9 mouse cellular contexts compared by ENCODE assay signal in genomic region chr5:74050903-74051302, GRCm38 (mm10). TPM values are rescaled to one million over a fixed set of nuclear protein-coding genes. Genes with fewer than 3 reads are reported as not detected.
DNase-seq lines count a peak whose midpoint lies in the region; ATAC-seq and TF ChIP-seq lines count a peak whose summit lies in the region.
"Had no signal": no experiment of that assay in that cellular context is flagged by ENCODE, and none has a peak within 500 bp of the region (broad histone marks: within the 10 kb centered on the region; RNA-seq: fewer than 3 reads in every experiment).

No protein-coding gene starts in this region.

- no peak overlapping the region for H3K9ac ChIP-seq in kidney, postnatal 0 days (ENCODE audit: low read depth, low read length)
- H3K9ac ChIP-seq in MEL (ENCODE audit: control insufficient read depth, low read depth, low read length, poor library complexity, severe bottlenecking) = no peak overlapping the region
- no peak overlapping the region for H3K9ac ChIP-seq in liver, postnatal 0 days (replicated peaks)
- H3K9ac ChIP-seq: embryonic facial prominence, embryonic 15.5 days; hindbrain, embryonic 13.5 days had no signal

- H3K4me3 ChIP-seq in kidney, postnatal 0 days (replicated peaks; ENCODE audit: low read depth, low read length) = no peak overlapping the region
- H3K4me3 ChIP-seq in MEL (ENCODE audit: control insufficient read depth in 1 of 2, insufficient read depth in 1 of 2, low read depth in 2 of 2, low read length in 2 of 2) = no peak overlapping the region
- H3K4me3 ChIP-seq in liver, postnatal 0 days (ENCODE audit: low read depth, low read length) = no peak overlapping the region
- H3K4me3 ChIP-seq: embryonic facial prominence, embryonic 15.5 days; hindbrain, embryonic 13.5 days had no signal

- ATAC-seq in kidney, postnatal 0 days (replicated peaks; ENCODE audit: low FRiP score, low read depth) = 0 out of 2 replicates have a peak, but pooled peaks have one; percentile 27
- ATAC-seq in liver, postnatal 0 days = peak; percentile 56; the same call in 1 of the 2 replicates

- no peak for TF ChIP-seq EP300 in MEL (IDR thresholded peaks at IDR 0.05; ENCODE audit: low read depth in 1 of 2, low read length in 2 of 2)
- TF ChIP-seq EP300 in liver, postnatal 0 days (IDR thresholded peaks at IDR 0.05; ENCODE audit: low read depth) = no peak

- 95% methylated on average over 2 of the region's 2 CpGs for WGBS in kidney, postnatal 0 days
- WGBS in liver, postnatal 0 days (ENCODE audit: insufficient replicate concordance) = 88% methylated on average over 2 of the region's 2 CpGs

- H3K27me3 ChIP-seq in kidney, postnatal 0 days (ENCODE audit: insufficient read depth, low read length) = no peaks in the 10 kb centered on the region
- H3K27me3 ChIP-seq in MEL (ENCODE audit: control insufficient read depth in 1 of 2, insufficient read depth in 2 of 2, low read length in 2 of 2) = no peaks in the 10 kb centered on the region
- H3K27me3 ChIP-seq in liver, postnatal 0 days (ENCODE audit: insufficient read depth, low read length) = no peaks in the 10 kb centered on the region
- H3K27me3 ChIP-seq: embryonic facial prominence, embryonic 15.5 days; hindbrain, embryonic 13.5 days had no signal

- DNase-seq in kidney, postnatal 0 days (ENCODE audit: low spot score) = no peak
- no peak for DNase-seq in kidney, postnatal 10 days
- peak; percentile 48 for DNase-seq in MEL (ENCODE audit: low read depth, low spot score)
- peak; percentile 60 for DNase-seq in c-Kit-negative CD71-positive TER-119-positive erythroid progenitor cells, embryonic 14.5 days (ENCODE audit: low read depth, low spot score)
- peak; percentile 68 for DNase-seq in liver, postnatal 0 days
- no peak for DNase-seq in layer of hippocampus, postnatal 14 days (ENCODE audit: low spot score in 2 of 2)
- DNase-seq in gastrocnemius, postnatal 14 days = no peak

- no peaks in the 10 kb centered on the region for H3K36me3 ChIP-seq in kidney, postnatal 0 days (ENCODE audit: insufficient read depth, low read length)
- peaks cover 0 to 4% of the 10 kb centered on the region in 2 experiments; a peak in 2 of 4 replicates for H3K36me3 ChIP-seq in MEL (ENCODE audit: control insufficient read depth in 1 of 2, insufficient read depth in 2 of 2, low read length in 2 of 2)
- peaks cover 7% of the 10 kb centered on the region; the same call in 1 of the 2 replicates for H3K36me3 ChIP-seq in liver, postnatal 0 days (replicated peaks; ENCODE audit: insufficient read depth, low read length)
- H3K36me3 ChIP-seq: embryonic facial prominence, embryonic 15.5 days; hindbrain, embryonic 13.5 days had no signal

- H3K9me3 ChIP-seq in kidney, postnatal 0 days (replicated peaks; ENCODE audit: low read length) = no peaks in the 10 kb centered on the region
- no peaks in the 10 kb centered on the region for H3K9me3 ChIP-seq in MEL (replicated peaks; ENCODE audit: insufficient read depth, low read length)
- no peaks in the 10 kb centered on the region for H3K9me3 ChIP-seq in liver, postnatal 0 days (ENCODE audit: low read length)
- H3K9me3 ChIP-seq: embryonic facial prominence, embryonic 15.5 days; hindbrain, embryonic 13.5 days had no signal

- no peak for TF ChIP-seq POLR2A in MEL (IDR thresholded peaks at IDR 0.05; ENCODE audit: control insufficient read depth in 1 of 2, insufficient read depth in 1 of 2, low read depth in 1 of 2, low read length in 2 of 2, poor library complexity in 1 of 2)

- intact Hi-C loops in gastrocnemius, postnatal 14 days (cut with DNase I; ENCODE audit: low total_unique reads) = no loop called here

- no peak overlapping the region for H3K4me2 ChIP-seq in kidney, postnatal 0 days (ENCODE audit: low read length)
- no peak overlapping the region for H3K4me2 ChIP-seq in liver, postnatal 0 days (ENCODE audit: low read depth, low read length)
- H3K4me2 ChIP-seq: embryonic facial prominence, embryonic 15.5 days; hindbrain, embryonic 13.5 days had no signal

- H3K4me1 ChIP-seq in kidney, postnatal 0 days (replicated peaks; ENCODE audit: insufficient read depth, low read length) = peaks cover 13% of the 10 kb centered on the region; the same call in 1 of the 2 replicates
- H3K4me1 ChIP-seq in MEL (ENCODE audit: control insufficient read depth in 1 of 2, insufficient read depth in 2 of 2, low read length in 2 of 2) = no peaks in the 10 kb centered on the region
- H3K4me1 ChIP-seq in liver, postnatal 0 days (ENCODE audit: insufficient read depth) = no peaks in the 10 kb centered on the region

- TF ChIP-seq RAD21 in MEL (IDR thresholded peaks at IDR 0.05; ENCODE audit: low read depth, low read length) = no peak

- no peak for TF ChIP-seq CTCF in kidney, postnatal 0 days (IDR thresholded peaks at IDR 0.05; ENCODE audit: low read depth)
- TF ChIP-seq CTCF in MEL (IDR thresholded peaks at IDR 0.05 in 2 of 3, conservative IDR thresholded peaks at IDR 0.05 in 1 of 3; ENCODE audit: control insufficient read depth in 1 of 3, insufficient read depth in 1 of 3, low read depth in 2 of 3, low read length in 3 of 3, poor library complexity in 1 of 3, severe bottlenecking in 1 of 3) = no peak
- TF ChIP-seq CTCF in liver, postnatal 0 days (IDR thresholded peaks at IDR 0.05; ENCODE audit: low read depth) = no peak

- no peak overlapping the region for H3K27ac ChIP-seq in kidney, postnatal 0 days
- no peak overlapping the region for H3K27ac ChIP-seq in MEL (ENCODE audit: control insufficient read depth, low read depth, low read length)
- no peak overlapping the region for H3K27ac ChIP-seq in liver, postnatal 0 days (ENCODE audit: low read depth)

- H3K79me2 ChIP-seq in MEL (ENCODE audit: control insufficient read depth, insufficient read depth, low read length, poor library complexity) = peaks cover 8% of the 10 kb centered on the region; the same call in 1 of the 2 replicates

TF ChIP-seq in MEL, 35 proteins besides CTCF, POLR2A, EP300 and RAD21:
- TF ChIP-seq ZKSCAN1 (IDR thresholded peaks at IDR 0.05; ENCODE audit: low read depth, low read length) (no peak), MAX (IDR thresholded peaks at IDR 0.05; ENCODE audit: low read length) (no peak), SIN3A (IDR thresholded peaks at IDR 0.05; ENCODE audit: low read length) (no peak), KAT2A (conservative IDR thresholded peaks at IDR 0.05; ENCODE audit: low read depth, low read length) (no peak), TCF12 (IDR thresholded peaks at IDR 0.05; ENCODE audit: low read depth, low read length) (no peak)

RNA-seq across cellular contexts. Expression of gene Usp46, which starts 17.3 kb away (rescaled TPM):
- 20.4 and 21.3 TPM in 2 replicates for polyA plus RNA-seq in kidney, postnatal 0 days (2015; fragmentation: Nextera tagmentation; extraction: Ambion mirVana)
- total RNA-seq in MEL (2012; rRNA removed) = 12.9 and 14.5 TPM in 2 replicates
- 10 to 100 TPM in 1 of 2 experiments, not detected in 1; 23.6 TPM for polyA plus RNA-seq in MEL (2012; ENCODE audit: insufficient read depth in 1 of 2, insufficient read length in 2 of 2, low read depth in 1 of 2, low replicate concordance in 2 of 2, missing spikeins in 1 of 2)
- polyA plus RNA-seq in liver, postnatal 0 days (2015; fragmentation: Nextera tagmentation; extraction: Ambion mirVana) = 10.1 and 12.6 TPM in 2 replicates
- total RNA-seq in layer of hippocampus, postnatal 14 days (2021) = 100 to 1,000 TPM; 125 to 130 TPM
- 10 to 100 TPM; 13.4 to 14.4 TPM for total RNA-seq in gastrocnemius, postnatal 14 days (2021)

Comparison
In these comparisons a context has a peak if more than half of its experiments do, and no peak if none do; other contexts are left out.
1. DNase-seq: peak in MEL (single experiment), c-Kit-negative CD71-positive TER-119-positive erythroid progenitor cells, embryonic 14.5 days (single experiment) and liver, postnatal 0 days (single experiment); none in kidney, postnatal 0 days (single experiment), kidney, postnatal 10 days (single experiment), layer of hippocampus, postnatal 14 days (0 of 2) and gastrocnemius, postnatal 14 days (single experiment).